Mouse (Mus musculus): ENCODE measurements at regions not wholly inside any gene's neighbourhood (a gene's known extent, or its start where the extent isn't known, plus 50 kb on each side); places are given as distances from the start of the nearest gene placed in this dataset.

GRCm38 (mm10) chr17:9279481-9279880, 142.4 kb upstream of the Gm17728 start:
- H3K9me3 ChIP-seq (replicated peaks) = no peaks in the 10 kb centered on the region
- H3K36me3 ChIP-seq (ENCODE audit: poor library complexity, severe bottlenecking) = no peaks in the 10 kb centered on the region
- no peak overlapping the region for H3K4me3 ChIP-seq
- 44% methylated on average over 7 of the region's 7 CpGs for WGBS
- no peak overlapping the region for H3K4me2 ChIP-seq
- peaks cover 9% of the 10 kb centered on the region; the same call in 1 of the 2 replicates for H3K4me1 ChIP-seq
- H3K9ac ChIP-seq = no peak overlapping the region
- no peaks in the 10 kb centered on the region for H3K27me3 ChIP-seq
- ATAC-seq = no peak
- no peak overlapping the region for H3K27ac ChIP-seq

DNA sequence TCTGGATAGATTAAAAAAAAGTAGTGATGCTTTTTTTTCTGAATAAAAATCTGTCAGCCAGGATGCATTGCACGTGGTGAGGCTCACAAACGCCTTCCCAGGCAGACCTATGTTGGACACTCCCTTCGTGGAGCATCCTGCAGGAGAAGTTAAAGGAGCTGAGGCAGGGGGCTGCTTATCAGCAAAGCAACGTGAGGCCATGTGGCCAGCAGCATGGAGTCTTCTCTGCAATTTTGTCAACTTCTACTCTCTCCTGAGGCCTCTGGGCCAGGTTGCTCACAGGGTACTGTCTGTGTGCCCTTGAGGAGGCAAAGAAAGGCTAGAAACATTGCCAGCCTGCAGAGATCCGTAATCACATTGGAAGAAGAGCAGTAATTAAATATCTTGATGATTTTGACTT, 140.0 kb upstream of the Gm17728 start:
- 87% methylated on average over 5 of the region's 5 CpGs for WGBS
- Histone ChIP-seq H3K4me1 (peaks cover 9% of the 10 kb centered on the region; the same call in 1 of the 2 replicates), H3K36me3 (ENCODE audit: poor library complexity, severe bottlenecking) (no peaks in the 10 kb centered on the region), H3K4me2 (no peak overlapping the region), H3K27me3 (no peaks in the 10 kb centered on the region), H3K27ac (no peak overlapping the region), H3K4me3 (no peak overlapping the region), H3K9me3 (replicated peaks) (no peaks in the 10 kb centered on the region), H3K9ac (no peak overlapping the region)
- no peak for ATAC-seq

DNA sequence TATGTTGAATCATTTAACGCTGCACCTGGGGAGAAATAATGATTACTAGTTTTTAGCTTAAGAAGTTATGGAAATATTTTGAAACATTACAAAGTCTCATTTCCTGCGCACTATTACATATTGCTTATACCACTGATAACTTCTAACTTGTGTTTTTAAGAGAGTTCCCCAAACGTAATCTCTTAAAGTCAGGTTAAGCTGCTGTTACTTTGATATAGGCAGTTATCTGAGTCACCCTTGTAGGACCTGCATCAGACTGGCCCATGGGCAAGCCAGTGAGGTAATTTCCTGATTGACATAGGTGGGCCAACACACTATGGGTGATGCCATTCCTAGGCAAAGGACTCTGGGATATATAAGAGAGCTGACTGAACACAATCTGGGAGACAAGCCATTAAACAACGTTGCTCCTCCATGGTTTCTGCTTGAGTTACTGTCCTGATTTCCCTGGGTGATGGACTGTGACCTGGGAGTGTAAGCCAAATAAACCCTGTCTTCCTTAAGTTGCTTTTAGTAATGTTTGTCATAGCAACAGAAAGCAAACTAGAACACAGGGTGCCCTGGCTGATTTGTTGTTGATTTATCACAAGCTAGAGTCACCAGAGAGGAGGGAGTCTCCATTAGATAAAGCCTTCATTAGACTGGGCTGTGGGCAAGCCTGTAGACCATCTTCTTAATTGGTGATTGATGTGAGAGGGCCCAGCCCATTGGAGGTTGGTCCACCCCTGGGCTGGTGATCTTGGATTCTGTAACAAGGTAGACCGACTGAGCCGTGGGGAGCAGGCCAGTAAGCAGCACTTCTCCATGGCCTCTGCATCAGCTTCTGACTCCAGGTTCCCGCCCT, 139.3 kb upstream of the Gm17728 start:
- no peaks in the 10 kb centered on the region for H3K27me3 ChIP-seq
- no peak overlapping the region for H3K4me2 ChIP-seq
- no peaks in the 10 kb centered on the region for H3K9me3 ChIP-seq (replicated peaks)
- WGBS = 91% methylated on average over 7 of the region's 7 CpGs
- H3K36me3 ChIP-seq (ENCODE audit: poor library complexity, severe bottlenecking) = no peaks in the 10 kb centered on the region
- peaks cover 9% of the 10 kb centered on the region; the same call in 1 of the 2 replicates for H3K4me1 ChIP-seq
- H3K4me3 ChIP-seq = no peak overlapping the region
- ATAC-seq = no peak
- no peak overlapping the region for H3K27ac ChIP-seq
- H3K9ac ChIP-seq = no peak overlapping the region

GRCm38 (mm10) chr17:9286431-9286830, 135.4 kb upstream of the Gm17728 start:
- Histone ChIP-seq H3K4me1 (peaks cover 3% of the 10 kb centered on the region; the same call in 1 of the 2 replicates), H3K36me3 (ENCODE audit: poor library complexity, severe bottlenecking) (no peaks in the 10 kb centered on the region), H3K27ac (no peak overlapping the region), H3K4me2 (no peak overlapping the region), H3K27me3 (no peaks in the 10 kb centered on the region), H3K4me3 (no peak overlapping the region), H3K9me3 (replicated peaks) (no peaks in the 10 kb centered on the region), H3K9ac (no peak overlapping the region)
- no peak for ATAC-seq
- 60% methylated on average over 5 of the region's 5 CpGs for WGBS

GRCm38 (mm10) chr17:9286834-9287233, 135.0 kb upstream of the Gm17728 start:
- no peaks in the 10 kb centered on the region for H3K36me3 ChIP-seq (ENCODE audit: poor library complexity, severe bottlenecking)
- 64% methylated on average over 6 of the region's 6 CpGs for WGBS
- H3K4me2 ChIP-seq = no peak overlapping the region
- H3K27ac ChIP-seq = no peak overlapping the region
- no peak overlapping the region for H3K4me3 ChIP-seq
- no peaks in the 10 kb centered on the region for H3K27me3 ChIP-seq
- peaks cover 6% of the 10 kb centered on the region; the same call in 1 of the 2 replicates for H3K4me1 ChIP-seq
- ATAC-seq = no peak
- no peaks in the 10 kb centered on the region for H3K9me3 ChIP-seq (replicated peaks)
- no peak overlapping the region for H3K9ac ChIP-seq

GRCm38 (mm10) chr17:9287682-9288081, 134.2 kb upstream of the Gm17728 start:
- Histone ChIP-seq H3K4me2 (no peak overlapping the region), H3K9me3 (replicated peaks) (no peaks in the 10 kb centered on the region), H3K36me3 (ENCODE audit: poor library complexity, severe bottlenecking) (no peaks in the 10 kb centered on the region), H3K27me3 (no peaks in the 10 kb centered on the region), H3K4me3 (no peak overlapping the region), H3K27ac (no peak overlapping the region), H3K9ac (no peak overlapping the region), H3K4me1 (peaks cover 6% of the 10 kb centered on the region; the same call in 1 of the 2 replicates)
- WGBS = 82% methylated on average over 9 of the region's 9 CpGs
- ATAC-seq = no peak

DNA sequence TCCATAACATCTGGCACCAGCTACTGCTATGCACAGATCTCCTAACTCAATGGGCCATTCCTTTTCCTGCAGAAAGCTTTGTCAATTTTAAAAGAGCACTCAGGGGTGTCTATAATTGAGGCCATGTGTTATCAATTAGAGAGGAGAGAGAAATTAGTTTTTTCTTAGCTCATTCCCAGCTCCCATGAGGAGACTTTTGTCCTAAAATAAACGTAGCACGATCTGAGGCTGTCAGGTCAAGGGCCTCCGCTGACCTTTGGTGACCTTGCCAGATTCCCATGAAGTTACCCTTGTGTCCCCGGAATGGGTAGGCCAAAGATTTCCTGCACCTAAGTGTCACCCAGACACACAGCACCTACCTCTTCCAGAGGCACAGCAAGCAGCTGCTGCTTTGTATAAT, 130.3 kb upstream of the Gm17728 start:
- Histone ChIP-seq H3K9me3 (replicated peaks) (no peaks in the 10 kb centered on the region), H3K4me2 (no peak overlapping the region), H3K27me3 (no peaks in the 10 kb centered on the region), H3K27ac (no peak overlapping the region), H3K4me1 (peaks cover 6% of the 10 kb centered on the region; the same call in 1 of the 2 replicates), H3K4me3 (no peak overlapping the region), H3K9ac (no peak overlapping the region), H3K36me3 (ENCODE audit: poor library complexity, severe bottlenecking) (no peaks in the 10 kb centered on the region)
- WGBS = 24% methylated on average over 4 of the region's 4 CpGs
- no peak for ATAC-seq

DNA sequence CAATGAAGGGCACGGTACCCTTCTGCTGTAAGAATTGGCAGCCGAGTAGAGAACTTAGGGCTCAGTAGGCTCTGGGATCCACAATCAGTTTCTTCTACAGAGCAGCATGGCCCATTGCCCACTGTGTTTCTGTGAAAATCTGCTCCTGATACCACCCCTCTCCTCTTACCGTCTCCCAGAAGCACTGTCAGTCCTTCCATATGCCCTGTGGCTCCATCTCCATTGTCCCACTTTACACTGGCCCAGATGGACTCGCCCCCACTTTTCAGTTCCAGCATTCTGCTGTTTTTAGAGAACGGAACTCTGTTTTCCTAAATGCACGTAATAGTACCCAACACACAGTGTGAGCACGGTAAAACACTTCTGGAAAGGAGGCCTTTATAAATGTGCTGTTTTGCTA, 129.6 kb upstream of the Gm17728 start:
- no peaks in the 10 kb centered on the region for H3K27me3 ChIP-seq
- no peak overlapping the region for H3K27ac ChIP-seq
- 78% methylated on average over 7 of the region's 7 CpGs for WGBS
- no peak for ATAC-seq
- no peaks in the 10 kb centered on the region for H3K9me3 ChIP-seq (replicated peaks)
- H3K9ac ChIP-seq = no peak overlapping the region
- H3K4me1 ChIP-seq = peaks cover 6% of the 10 kb centered on the region; the same call in 1 of the 2 replicates
- no peaks in the 10 kb centered on the region for H3K36me3 ChIP-seq (ENCODE audit: poor library complexity, severe bottlenecking)
- no peak overlapping the region for H3K4me3 ChIP-seq
- H3K4me2 ChIP-seq = no peak overlapping the region

- Histone ChIP-seq H3K9me3 (replicated peaks) (no peaks in the 10 kb centered on the region), H3K27ac (no peak overlapping the region), H3K27me3 (no peaks in the 10 kb centered on the region), H3K9ac (no peak overlapping the region), H3K36me3 (ENCODE audit: poor library complexity, severe bottlenecking) (no peaks in the 10 kb centered on the region), H3K4me2 (no peak overlapping the region), H3K4me1 (peaks cover 7% of the 10 kb centered on the region), H3K4me3 (no peak overlapping the region)
- no peak for ATAC-seq
- WGBS = 83% methylated on average over 1 of the region's 1 CpGs
Observed at GRCm38 (mm10) chr17:9296371-9296770, 125.5 kb upstream of the Gm17728 start.

- Histone ChIP-seq H3K27ac (no peak overlapping the region), H3K4me1 (peaks cover 6% of the 10 kb centered on the region; the same call in 1 of the 2 replicates), H3K9me3 (replicated peaks) (no peaks in the 10 kb centered on the region), H3K9ac (no peak overlapping the region), H3K36me3 (ENCODE audit: poor library complexity, severe bottlenecking) (no peaks in the 10 kb centered on the region), H3K27me3 (no peaks in the 10 kb centered on the region), H3K4me2 (no peak overlapping the region), H3K4me3 (no peak overlapping the region)
- WGBS = 88% methylated on average over 1 of the region's 1 CpGs
- no peak for ATAC-seq
Observed at GRCm38 (mm10) chr17:9298231-9298630, 123.6 kb upstream of the Gm17728 start.

DNA sequence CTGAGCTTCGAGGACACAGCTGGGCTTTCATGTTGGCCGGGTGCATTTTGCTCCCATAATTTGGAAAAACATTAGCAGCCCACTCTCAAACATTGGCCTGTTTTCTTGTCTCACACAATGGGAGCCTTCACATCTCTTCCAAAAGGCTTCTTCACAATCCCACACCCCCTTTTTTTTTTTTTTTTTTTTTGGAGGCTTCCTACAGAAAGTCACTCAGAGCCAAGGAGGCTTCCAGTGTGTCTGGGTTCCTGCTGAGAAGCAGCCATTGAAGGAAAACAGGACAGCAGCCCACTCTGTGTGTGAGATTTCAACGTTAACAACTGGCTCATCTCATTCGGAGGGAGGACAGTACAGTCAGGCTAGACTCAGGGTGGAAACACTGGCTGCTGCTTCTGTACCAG, 120.8 kb upstream of the Gm17728 start:
- 31% methylated on average over 4 of the region's 4 CpGs for WGBS
- no peak for ATAC-seq
- Histone ChIP-seq H3K9me3 (replicated peaks) (no peaks in the 10 kb centered on the region), H3K4me2 (no peak overlapping the region), H3K27ac (0 out of 2 replicates have a peak overlapping the region, but pooled peaks have one; percentile 27), H3K4me1 (peaks cover 6% of the 10 kb centered on the region; the same call in 1 of the 2 replicates), H3K36me3 (ENCODE audit: poor library complexity, severe bottlenecking) (no peaks in the 10 kb centered on the region), H3K27me3 (no peaks in the 10 kb centered on the region), H3K9ac (no peak overlapping the region), H3K4me3 (no peak overlapping the region)

DNA sequence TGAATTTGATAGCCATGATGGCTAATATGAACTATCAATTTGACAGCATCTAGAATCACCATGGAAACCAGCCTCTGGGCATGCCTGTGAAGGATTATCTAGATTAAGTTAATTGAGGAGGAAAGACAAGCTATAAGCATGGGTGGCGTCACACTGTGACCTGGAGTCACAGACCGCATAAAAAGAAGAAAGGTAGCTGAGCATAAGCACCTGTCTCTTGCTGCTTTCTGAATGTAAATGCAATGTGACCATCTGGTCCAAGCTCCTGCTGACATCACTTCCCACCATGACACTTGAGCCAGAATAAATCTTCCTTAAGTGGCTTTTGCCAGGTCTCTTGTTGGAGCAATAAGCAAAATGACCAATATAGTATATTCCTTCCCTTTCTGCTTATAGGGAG, 113.4 kb upstream of the Gm17728 start:
- Histone ChIP-seq H3K4me3 (no peak overlapping the region), H3K36me3 (ENCODE audit: poor library complexity, severe bottlenecking) (no peaks in the 10 kb centered on the region), H3K4me1 (no peaks in the 10 kb centered on the region), H3K9me3 (replicated peaks) (no peaks in the 10 kb centered on the region), H3K9ac (no peak overlapping the region), H3K27me3 (no peaks in the 10 kb centered on the region), H3K4me2 (no peak overlapping the region), H3K27ac (no peak overlapping the region)
- no peak for ATAC-seq
- WGBS = 39% methylated on average over 2 of the region's 2 CpGs

DNA sequence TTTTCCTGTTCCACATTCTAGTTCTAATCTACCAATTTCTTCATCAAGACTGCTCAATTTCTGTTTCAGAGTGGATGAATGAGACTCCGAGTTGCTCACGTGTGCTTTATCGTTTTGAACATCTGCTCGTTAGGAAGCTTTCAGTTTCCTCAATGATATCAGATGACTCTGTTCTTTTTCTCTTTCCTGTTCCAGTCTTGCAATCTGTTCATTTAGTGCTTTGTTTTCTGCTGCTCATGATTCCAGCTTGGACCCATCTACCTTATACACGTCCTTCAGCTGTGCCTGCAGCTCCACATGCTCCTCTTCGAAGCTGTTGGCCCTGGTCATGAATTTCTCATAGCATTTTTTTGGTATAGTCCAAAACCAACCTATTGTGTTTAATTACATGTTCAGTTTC, 99.1 kb upstream of the Gm17728 start:
- 70% methylated on average over 6 of the region's 6 CpGs for WGBS
- H3K4me1 ChIP-seq = no peaks in the 10 kb centered on the region
- no peak overlapping the region for H3K4me2 ChIP-seq
- H3K4me3 ChIP-seq = no peak overlapping the region
- no peak overlapping the region for H3K9ac ChIP-seq
- no peaks in the 10 kb centered on the region for H3K27me3 ChIP-seq
- no peaks in the 10 kb centered on the region for H3K36me3 ChIP-seq (ENCODE audit: poor library complexity, severe bottlenecking)
- no peak for ATAC-seq
- no peak overlapping the region for H3K27ac ChIP-seq
- H3K9me3 ChIP-seq (replicated peaks) = no peaks in the 10 kb centered on the region

Data from forebrain, embryonic 13.5 days (tissue).